Mouse (Mus musculus): Measurements from ENCODE around the gene Trh.

The Trh gene

GRCm38 (mm10) chr6:92222021-92222420 lies 22.4 kb downstream of the Trh start:
- no peak for DNase-seq

- DNase-seq: no peak
These were observed 22.8 kb downstream of the Trh start for GRCm38 (mm10) chr6:92221604-92222003.

- DNase-seq: peak; percentile 9
These were observed 25.0 kb downstream of the Trh start for GRCm38 (mm10) chr6:92219445-92219844.

- DNase-seq: peak; percentile 91
These were observed 29.5 kb downstream of the Trh start, which contains the start of gene Rbsn for GRCm38 (mm10) chr6:92214773-92215449. TSS of gene Rbsn (minus strand) at chr6:92214925.

GRCm38 (mm10) chr6:92214055-92214772 lies 30.2 kb downstream of the Trh start:
- DNase-seq: peak; percentile 25

- DNase-seq: no peak
These were observed 45.0 kb downstream of the Trh start for GRCm38 (mm10) chr6:92199414-92199813.
